Mouse (Mus musculus) right cerebral cortex, postnatal 36 days (tissue): ENCODE measurements around the gene Sept1.

Experiments used
- DNase-seq, 2 experiments: peaks; one replicate each; pipeline ENCODE4 v3.0.0; 2022; ENCODE audit warnings: low spot score in 2 of 2, mixed read lengths in 1 of 2

Sept1 gene

DNA sequence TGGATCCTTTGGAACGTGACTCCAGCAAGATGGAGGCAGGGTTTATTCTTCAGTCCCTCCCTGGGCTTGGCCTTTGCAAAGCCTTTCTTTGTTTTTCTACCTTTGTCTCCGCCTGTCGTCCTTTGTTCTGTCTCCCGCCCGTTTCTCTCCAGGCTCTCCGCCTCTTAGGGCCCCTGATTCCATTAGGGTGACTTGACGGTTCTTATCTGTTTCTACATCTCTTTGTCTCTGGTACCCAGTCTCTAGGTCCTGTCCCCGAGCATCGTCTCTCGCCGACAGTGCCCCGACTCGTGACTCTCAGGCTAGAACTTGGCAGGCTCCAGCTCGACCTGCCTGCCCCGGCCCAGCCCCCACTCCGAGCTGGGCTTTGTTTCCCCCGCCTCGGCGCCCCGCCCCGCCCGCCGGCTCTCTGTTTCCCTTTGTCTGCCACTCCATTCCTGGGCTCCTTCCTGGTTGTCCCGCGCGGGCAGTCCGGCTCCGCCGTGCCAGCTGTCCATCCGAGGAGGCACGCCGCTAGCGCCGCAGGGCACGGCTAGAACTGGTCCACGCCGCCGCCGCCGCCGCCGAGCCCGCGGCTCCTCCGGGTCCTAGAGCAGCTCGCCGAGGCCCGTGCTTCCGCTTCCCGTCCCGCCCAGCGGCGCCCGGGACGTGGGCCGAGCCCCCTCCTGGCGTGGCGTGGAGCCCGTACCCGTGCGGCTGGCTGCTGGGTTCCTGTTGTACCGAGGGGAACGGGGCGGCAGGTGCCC, at the start of gene Sept1, which contains the start of gene Zfp553:
TSS of gene Sept1 (minus strand) at position 509 of the 746 bp plus-strand sequence.
TSS of gene Zfp553 (plus strand) at position 440 of the 746 bp plus-strand sequence.
- DNase-seq = peak; percentile 72 to 81

DNA sequence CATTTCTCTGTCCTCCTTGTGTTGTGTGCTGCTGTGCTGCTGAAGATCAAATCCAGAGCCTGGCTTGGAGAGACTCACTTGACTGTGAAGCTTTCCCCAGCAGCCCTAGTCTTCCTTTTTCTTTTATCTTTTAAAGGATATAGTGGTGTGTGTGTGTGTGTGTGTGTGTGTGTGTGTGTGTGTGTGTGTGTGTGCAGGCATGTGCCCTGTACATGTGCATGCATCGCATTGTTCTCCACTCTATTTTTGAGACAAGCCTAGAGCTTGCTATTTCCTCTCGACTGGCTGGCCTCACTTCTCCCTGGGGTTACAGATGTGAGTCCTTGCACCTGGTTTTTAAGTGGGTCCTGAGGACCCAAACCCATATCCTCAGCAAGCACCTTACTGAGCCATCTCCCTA, 49.3 kb upstream of the Sept1 start:
- no peak for DNase-seq

DNA sequence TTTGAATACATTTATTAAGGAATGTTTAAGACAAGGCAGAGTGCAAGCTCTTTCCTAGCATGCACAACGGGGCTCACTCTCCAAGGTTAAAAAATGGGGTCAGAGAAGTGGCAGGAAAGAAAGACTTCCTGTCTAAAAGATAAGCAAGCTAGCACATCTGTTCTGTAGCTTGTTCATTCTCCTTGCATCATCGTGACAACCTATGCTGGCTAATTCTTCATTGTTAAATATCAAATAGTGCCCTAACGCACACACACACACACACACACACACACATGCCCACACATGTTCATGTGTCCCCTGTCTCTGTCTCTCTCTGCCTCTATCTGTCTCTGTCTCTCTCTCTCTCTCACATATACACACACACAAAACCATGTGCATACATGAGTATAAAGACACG, 48.2 kb upstream of the Sept1 start:
- DNase-seq = no peak

DNA sequence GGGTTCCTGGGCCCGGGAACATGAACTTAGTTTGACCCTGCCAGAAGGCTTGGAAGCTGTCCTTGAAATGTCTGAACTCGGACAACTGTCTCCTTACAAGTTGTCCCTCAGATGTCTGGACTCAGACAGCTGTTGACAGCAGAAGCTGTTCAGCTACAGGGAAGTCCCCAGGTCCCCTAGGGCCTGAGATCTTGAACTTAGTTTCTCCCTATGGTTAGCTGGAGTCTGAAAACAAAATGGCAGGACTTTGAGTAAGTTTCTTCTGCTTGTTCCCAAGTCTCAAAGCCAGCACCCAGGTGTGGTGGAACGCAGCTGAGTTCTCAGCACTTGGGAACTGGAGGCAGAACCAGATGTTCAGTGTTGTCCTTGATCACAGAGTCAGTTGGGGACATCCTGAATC, 47.2 kb upstream of the Sept1 start:
- DNase-seq = no peak

DNA sequence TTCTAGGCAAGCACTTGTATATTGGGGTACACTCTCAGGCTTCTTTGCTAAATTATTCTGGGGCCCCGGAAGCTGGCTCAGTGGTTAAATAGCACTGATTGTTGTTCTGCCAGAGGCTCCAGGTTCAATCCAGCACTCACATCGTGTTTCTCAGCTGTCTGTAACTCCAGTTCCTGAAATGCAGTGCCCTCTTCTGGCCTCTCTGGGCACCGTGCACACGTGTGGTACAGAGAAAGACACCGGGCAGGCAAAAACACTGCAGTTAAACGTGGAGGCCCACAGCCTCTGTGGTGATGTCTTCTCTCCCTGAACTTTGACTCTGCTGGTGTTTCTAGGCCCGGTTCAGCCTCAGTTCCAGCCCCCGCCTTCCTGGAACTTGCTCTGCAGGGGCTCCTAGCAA, 45.4 kb upstream of the Sept1 start:
- DNase-seq = no peak

DNA sequence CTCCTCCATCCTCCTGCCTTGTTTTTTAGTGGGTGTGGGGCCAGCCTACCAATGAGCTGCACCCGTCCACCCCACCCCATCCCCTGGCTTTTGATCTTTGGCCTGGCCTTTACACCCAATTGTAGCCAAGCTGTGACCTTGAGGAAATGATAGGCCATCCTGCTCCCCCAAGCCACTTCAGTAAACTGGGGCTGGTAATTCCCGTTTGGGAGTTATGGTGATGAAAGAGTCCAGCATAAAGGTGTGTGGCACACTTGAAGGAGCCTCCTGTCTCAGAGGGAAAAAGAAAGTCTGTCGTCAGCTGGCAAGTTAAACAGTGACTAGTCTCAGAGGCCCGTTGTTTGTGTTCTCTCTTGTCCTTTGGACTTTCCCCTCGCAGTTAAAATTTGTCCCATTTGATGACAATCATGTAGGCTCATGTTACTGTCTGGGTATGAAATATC, 43.6 kb upstream of the Sept1 start:
- DNase-seq = no peak

DNA sequence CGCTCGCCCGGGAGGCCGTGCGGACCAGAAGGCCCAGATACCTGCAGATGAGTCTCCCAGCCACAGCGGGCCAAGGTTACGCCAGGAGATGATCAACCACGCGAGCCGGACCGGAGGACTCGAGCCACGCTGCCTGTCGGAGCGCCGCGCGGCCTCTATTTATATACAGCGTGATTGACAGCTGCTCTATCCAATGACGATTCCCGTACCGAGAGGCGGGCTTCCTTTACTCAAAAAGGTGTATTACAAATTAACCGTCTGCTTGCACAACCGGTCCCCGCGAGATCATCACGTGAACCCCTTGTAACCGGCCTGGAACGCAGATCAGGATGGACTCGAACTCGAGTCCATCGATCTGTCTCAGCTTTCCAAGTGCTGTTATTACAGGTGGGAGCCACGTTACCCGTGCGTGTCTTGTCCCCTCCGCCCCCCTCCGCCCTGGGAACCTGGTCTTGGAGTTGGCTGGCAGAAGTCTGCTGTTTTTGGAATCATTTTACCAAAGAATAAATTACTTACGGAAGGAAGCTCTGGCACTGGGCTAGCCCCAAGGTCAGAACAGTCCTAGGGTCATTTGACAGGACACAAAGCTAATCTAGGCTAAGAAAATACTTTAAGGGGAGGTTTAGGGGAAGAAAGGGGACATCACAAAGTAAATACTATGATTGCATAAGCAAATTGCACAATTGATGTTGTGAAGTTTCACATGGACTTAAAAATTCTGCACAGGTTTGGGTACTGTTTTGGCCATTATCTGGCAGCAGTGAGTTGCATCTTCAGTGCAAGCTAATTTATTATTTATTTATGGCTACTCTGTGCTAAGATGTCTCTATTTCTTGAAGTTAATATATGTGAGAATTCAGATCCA, 41.2 kb upstream of the Sept1 start, which contains the start of gene Sephs2:
TSS of gene Sephs2 (minus strand) at position 131 of the 865 bp plus-strand sequence.
- DNase-seq = peak; percentile 93 to 94

DNA sequence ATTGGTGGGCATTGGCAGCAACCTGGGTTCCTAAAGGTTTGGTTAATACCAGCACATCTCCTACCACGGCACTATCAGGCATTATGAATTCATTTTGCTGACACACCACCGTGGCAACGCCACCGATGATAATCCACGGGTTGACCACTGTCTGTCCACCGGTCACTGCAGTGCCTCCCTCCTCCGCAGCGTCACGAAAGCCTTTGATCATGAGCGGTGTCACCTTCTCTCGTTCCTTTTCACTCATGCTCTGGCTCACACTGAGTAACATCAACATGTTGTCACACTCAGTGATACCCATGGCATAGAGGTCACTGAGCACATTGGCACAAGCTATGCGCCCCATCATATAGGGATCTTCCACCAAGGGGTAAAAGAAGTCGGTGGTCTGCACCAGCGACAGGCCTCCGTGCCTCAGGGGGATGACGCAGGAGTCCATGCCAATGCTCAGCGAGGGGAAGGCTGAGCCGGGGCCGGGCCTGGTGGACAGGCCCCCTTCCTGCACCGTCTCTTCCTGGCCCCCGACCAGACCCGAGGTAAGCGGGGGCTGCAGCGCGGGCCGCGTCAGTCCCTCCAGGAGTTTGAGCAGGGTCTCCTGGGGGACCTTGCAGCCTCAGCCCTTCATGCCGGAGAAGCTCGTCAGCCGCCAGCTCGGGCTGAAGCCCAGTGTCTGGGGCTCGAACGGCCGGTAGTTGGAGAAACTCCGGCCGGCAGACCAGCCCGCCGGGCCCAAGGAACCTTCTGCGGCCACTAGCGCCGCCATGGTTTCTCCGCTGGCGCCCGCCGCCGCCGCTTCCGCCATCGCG, 40.4 kb upstream of the Sept1 start:
- DNase-seq = no peak

DNA sequence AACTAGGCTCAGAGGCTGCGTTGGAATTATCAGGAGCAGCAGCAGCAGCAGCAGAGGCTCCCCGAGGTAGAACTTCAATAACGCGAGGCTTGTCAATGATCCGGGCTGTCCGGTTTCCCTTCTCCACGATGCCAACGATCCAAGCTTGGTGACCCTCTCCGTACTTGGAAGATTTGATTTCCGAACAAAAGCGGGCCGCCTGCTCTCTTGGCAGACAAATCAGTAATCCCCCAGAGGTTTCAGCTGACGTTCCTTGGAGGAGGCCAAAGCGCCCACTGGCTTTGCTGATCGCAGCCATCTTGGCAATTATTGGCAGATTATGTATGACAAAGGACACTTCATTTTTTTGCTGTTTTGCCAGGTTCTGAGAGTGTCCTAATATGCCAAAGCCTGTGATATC, 39.6 kb upstream of the Sept1 start:
- no peak for DNase-seq

DNA sequence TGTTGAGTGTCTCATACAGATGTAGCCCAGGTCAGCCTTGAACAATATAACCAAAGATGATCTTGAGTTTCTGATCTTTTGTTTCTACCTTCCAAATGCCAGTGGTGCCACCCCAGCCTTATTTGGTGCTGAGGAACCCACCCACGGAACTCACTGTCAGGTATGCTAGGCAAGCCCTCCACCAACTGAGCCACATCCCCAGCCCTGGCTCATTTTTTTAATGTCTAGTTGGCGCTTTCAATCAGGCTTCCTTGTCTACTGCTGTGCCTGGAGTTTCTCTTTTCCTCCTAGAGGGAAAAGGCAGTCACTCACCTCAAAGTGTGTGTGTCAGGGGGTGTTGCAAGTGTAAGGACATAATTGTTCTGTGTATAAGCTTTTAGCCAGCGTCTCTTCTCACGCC, 38.2 kb upstream of the Sept1 start:
- DNase-seq = no peak

DNA sequence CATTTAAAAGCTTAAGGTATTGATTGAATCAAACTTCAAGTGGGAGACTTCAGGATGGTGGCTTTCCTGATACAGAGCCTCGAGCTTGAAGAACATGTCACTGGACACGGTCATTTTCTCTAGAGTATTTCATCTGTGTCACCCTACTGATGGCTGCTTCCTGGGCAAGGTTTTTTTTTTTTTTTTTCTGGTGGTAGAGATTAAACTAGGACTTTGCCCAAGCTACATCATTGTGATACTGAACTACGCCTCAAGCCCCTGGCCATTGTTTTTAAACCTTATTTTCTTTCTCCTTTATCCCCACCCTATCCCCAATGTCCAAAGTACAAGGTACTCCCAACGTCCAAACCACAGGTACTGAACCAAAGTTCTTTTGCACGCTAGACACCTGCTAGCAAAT, 37.7 kb upstream of the Sept1 start:
- no peak for DNase-seq

DNA sequence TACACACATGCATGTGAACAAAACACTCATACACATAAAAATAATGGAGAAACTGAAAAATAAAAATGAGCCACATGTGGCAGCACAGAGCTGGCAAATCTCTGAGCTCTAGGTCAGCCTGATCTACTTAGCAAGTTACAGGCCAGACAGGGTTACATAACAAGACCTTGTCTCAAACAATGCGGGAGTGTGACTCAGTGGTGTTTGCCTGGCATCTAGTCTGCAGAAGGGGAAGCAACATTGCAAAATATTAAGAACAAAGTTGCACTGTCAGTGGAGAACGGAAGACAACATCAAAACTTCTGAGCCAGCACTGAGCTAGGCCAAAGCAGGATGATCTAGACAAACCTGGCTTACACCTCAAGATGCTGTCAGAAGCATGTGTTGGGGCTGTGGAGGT, 37.3 kb upstream of the Sept1 start:
- DNase-seq = no peak

DNA sequence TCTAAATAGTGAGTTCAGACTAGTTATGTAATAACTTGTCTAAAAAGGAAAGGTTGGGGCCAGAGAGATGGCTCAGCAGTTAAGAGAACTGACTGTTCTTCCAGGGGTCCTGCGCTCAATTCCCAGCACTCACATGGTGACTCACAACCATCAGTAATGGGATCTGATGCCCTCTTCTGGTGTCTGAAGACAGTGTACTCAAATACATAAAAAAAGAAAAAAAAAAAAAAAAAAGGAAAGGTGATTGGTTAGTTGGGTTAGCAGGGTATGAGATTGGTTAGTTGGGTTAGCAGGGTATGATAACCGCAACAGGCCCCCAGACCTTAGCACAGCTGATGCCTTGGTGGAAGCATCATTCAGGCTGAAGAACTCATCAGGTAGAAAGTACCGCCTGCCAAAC, 30.6 kb upstream of the Sept1 start:
- no peak for DNase-seq

DNA sequence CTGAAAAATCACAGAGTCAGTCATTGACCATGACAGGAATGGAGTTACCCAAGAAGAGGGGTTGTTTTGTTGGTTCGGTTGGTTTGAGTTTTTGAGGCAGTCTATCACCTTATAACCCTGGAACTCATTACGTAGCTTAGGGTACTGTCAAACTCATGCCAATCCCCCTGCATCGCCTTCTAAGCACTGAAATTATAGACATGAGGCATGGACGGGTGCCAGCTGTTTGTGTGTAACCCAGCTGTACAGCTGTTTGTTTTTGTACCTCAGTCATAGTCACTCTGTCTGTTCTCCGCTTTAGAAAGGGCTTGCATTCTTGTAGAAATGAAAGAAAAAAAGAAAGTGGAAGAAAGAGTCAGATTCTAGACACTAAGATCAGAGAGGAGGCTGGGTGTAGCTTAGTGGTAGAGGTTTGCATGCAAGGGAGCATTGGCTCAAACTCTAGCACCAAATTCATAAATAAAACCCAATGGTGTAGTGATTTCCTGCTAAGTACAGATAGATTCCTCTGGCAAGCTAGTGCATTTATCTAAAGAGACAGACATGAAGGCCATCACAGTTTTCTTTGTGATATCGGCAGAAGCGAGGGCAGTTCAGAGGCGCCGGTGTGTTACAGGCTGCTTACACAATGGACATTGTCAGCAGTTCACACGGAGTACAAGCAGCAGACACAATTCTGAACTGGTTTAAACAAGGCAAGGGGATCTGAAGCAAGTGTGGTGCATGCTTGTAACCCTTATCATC, 29.5 kb upstream of the Sept1 start:
- DNase-seq = no peak

DNA sequence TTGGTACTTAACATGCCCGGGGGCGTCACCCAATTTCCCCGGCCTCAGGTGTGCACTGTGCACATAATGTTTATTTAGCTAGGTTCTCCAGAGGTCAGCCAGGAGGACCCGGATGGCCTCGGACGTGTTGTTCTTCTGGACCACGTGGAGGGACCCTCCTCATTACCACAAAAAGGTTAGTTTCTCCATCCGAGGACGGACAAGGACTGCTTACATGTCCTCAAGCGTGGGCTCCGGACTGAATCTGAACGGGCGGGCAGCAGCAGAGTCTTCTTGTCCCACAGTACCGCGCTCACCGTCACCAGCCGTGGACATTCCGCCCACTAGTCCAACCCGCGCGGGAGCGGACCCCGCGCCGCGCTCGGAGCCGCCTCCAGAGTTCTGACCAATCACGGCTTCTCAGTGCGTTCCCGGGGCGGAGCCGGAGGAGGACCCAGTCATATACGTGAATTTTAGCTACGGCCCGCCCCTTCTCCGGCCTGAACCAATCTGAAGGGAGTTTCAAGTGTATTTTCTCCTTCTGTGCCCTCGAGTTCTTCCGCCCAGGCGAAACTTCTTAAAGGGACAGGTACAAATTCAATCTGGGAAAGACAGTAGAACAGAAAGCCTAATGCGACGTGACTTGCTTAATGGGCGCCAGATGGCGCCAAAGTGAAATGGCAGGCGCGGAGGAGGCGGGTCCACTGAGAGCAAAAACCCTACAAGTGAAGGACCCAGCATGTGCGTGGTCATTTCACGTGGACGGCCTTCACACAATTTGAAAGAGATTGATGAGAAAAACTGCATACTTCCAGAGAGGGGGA, 27.6 kb upstream of the Sept1 start, which contains the start of gene Dctpp1:
TSS of gene Dctpp1 (minus strand) at position 401 of the 803 bp plus-strand sequence.
- peak; percentile 98 to 99 for DNase-seq

DNA sequence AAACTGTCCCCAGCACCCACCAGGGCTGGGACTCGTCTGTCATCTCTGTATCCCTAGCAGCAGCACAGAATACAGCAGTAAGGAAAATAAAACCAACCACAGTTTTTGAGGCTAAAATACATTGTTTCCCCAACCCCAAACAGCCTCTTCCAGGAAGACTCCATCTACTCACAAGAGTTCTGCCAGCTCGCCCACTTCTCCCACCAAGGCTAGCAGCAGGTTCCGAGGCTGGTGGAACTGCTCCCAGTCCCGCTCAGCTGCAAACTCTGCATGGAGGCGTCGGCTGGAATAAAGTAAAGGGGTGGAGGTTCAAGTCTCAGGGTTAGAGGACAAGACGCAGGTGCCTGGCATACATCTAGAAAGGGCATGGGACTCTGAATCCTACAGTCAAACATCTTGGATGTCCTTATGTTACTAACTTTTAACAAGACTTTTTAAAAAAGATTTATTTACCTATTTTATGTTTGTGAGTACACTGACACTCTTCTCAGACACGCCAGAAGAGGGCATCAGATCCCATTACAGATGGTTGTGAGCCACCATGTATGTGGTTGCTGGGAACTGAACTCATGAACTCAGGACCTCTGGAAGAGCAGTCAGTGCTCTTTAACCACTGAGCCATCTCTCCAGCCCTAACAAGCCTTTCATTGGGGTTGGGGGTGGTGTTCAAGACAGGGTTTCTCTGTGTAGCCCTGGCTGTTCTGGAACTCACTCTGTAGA, 26.4 kb upstream of the Sept1 start:
- no peak for DNase-seq

DNA sequence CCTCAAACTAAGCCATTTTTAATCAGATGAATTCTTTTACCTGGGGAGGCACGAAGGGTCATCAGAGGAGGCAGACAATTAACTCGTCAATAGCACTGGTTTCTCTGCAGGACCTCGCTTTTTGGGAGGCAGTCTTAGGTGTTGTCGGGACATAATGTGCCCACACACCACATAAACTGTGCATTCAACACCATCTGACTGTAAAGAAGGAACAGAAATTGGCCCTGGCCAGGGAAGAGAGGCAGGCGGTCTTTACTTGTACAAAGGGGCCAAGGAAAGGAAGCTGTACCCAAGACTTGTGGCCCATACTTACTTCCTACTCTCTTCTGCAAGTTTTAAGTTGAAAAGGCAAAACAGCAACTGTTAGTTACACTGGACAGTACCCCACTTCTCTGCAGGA, 23.6 kb upstream of the Sept1 start:
- no peak for DNase-seq

DNA sequence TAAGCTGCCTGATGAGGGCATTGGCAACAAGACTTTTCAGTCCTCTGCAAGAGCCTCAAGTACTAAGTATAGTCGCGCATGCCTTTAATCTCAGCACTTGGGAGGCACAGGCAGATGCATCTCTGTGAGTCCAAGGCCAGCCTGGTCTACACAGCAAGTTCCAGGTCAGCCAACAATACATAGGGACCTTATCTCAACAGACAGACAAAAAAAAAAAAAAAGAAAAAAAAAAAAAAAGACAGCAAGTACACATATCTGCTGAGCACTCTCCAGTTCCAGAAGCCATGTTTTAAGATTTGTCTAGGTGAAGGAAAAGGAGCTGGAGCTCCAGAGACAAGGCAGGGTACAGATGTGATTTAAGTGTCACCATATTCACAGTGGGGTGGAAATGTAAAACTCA, 23.0 kb upstream of the Sept1 start:
- DNase-seq = no peak

DNA sequence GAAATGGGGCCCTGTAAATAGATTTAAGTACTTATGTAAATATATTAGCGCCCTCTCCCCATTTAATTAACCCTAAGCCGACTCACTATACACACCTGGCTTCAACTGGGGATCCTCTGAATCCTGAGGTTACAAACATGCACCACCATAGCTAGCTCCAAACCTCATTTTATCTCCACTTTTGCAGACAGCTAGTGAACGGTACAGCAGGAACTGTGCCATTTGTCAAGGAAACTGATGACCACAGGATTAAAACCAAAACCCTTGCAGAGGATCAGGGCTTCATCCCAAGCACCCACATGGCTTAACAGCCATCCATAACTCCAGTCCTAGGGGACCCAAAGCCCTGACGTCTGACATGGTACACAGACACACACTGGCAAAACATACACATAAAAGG, 22.1 kb upstream of the Sept1 start:
- no peak for DNase-seq
